Mouse (Mus musculus) cortical plate, adult 2 months (tissue): ENCODE data around the gene Bcar3.

Experiments
- CTCF ChIP-seq: fragments of 200-500 bp; IDR thresholded peaks from 2 replicates; pipeline ENCODE4 v1.5.1; 2011; ENCODE audit warnings: mild to moderate bottlenecking, control low read depth, low read length; ENCODE audit not compliant: insufficient read depth; ENCODE audit errors: extremely low read depth
- POLR2A ChIP-seq: fragments of 200-500 bp; IDR thresholded peaks from 2 replicates; pipeline ENCODE4 v1.6.1; 2011; ENCODE audit warnings: mild to moderate bottlenecking, low read length, control low read depth; ENCODE audit not compliant: insufficient read depth; ENCODE audit errors: extremely low read depth

DNA sequence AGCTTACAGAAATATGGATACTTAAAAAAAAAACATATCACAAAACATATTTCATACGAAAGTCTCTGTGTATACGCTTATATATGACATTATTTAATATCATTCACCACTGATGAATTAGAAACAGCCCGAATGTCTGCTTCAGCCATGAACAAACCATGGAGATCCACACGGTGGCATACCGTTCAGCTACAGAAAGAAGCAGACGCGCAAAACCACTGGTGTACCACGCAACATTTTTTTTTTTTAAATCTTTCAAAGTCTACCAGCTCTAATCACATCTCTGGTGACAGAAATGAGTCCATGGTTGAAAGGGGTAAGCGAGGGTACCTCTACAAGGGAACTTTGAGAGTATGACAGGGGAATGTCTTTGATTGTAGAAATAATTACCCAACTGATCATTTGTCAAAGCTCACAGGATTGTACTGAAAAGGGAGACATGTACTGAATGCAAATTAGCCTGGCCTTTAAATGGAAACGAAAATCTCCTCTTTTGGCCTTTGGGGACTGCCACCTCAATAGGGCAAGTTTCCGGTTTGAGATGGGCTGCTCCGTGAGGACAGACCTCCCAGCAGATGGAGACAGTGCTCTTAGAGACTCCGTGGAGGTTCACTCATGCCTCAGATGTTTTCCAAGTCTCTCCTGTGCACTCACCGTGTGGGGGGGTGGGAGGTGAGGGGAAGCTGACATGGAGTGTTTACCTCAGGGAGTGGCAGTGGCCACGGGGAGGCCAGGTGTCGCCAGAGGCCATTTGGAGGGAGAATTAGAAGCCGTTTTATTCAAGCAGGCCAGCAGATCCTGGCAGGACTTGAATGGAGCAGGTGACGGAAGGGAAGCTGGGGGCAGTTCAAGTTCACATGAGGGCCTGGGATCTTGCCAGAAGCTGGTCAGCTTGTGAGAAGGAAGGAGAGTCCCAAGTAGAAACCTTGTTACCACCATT is 168.3 kb downstream of the Bcar3 start:
- TF ChIP-seq CTCF (0 out of 2 replicates have a peak, but pooled peaks have one; percentile 20), POLR2A (no peak)
